Mouse (Mus musculus): ENCODE measurements around the gene Gm10256. TPM values are rescaled to one million over a fixed set of nuclear protein-coding genes. Genes with fewer than 3 reads are reported as not detected.

Gm10256 gene
- polyA plus RNA-seq (2017; shearing (Covaris generic)) = not detected

GRCm38 (mm10) chrY:2830380-2830779 is at the start of gene Gm10256, which contains the start of gene Rbmy:
Gene Gm10256 (plus strand): TSS chrY:2830699.
Gene Rbmy (plus strand): TSS chrY:2830680.

DNA sequence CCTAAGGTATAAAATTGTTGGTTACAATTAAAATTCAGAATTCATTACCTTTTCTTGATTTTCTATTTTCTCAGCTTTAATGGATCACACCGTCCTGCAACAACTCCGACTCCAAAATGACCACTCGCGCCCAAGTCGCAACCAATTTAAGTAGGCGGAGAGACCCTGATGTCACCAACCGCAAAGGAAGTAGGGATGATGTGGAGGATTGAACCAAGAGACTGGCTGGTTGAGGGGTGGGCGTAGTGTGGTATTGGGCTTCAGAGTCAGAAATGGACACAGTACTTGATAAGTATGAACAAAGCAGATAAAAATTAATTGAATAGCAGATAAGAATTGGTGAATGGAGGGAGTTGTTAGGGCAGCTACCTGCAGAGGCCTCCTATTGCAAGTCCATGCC is 34.4 kb upstream of the Gm10256 start, which contains the start of gene Gm4064:
Gene Gm4064, minus strand, starts transcription at position 101 of the 400 bp plus-strand sequence.

GRCm38 (mm10) chrY:2900689-2901088 is 70.2 kb downstream of the Gm10256 start, which contains the start of gene Gm10352:
Gene Gm10352 (plus strand): TSS chrY:2900989.

Other genes starting within 250 kb of the Gm10256 start
- not detected for gene H2al2c, start 231.6 kb upstream of the Gm10256 start, polyA plus RNA-seq (2017; shearing (Covaris generic))
- gene Sry, start 167.0 kb upstream of the Gm10256 start, polyA plus RNA-seq (2017; shearing (Covaris generic)) = not detected
- gene H2al2b, start 110.0 kb upstream of the Gm10256 start, polyA plus RNA-seq (2017; shearing (Covaris generic)) = not detected
- gene Gm4064, start 34.5 kb upstream of the Gm10256 start, polyA plus RNA-seq (2017; shearing (Covaris generic)) = not detected
- gene Rbmy, start within 50 bp of the Gm10256 start, polyA plus RNA-seq (2017; shearing (Covaris generic)) = not detected
- not detected for gene Gm10352, start 70.3 kb downstream of the Gm10256 start, polyA plus RNA-seq (2017; shearing (Covaris generic))
- gene Gm29289, start 101.9 kb downstream of the Gm10256 start, polyA plus RNA-seq (2017; shearing (Covaris generic)) = not detected